Mouse (Mus musculus): Measurements from ENCODE around the gene Dhx8. TPM values are rescaled to one million over a fixed set of nuclear protein-coding genes. Genes with fewer than 3 reads are reported as not detected.
A peak's percentile ranks its signal among the peaks of the same experiment; 100 is the strongest.

Dhx8 gene
- polyA plus RNA-seq, 1 experiment from 2014 or later, result 60.5 TPM

GRCm38 (mm10) chr11:101763723-101764122 lies 31.0 kb downstream of the Dhx8 start:
- H3K4me1 ChIP-seq, result no peaks in the 10 kb centered on the region
- no peak for DNase-seq (ENCODE audit: low spot score)
- no peaks in the 10 kb centered on the region for H3K27me3 ChIP-seq (ENCODE audit: low read depth, poor library complexity, severe bottlenecking)
- H3K4me3 ChIP-seq, result no peak overlapping the region
- WGBS, result 67% methylated on average over 7 of the region's 7 CpGs
- no peaks in the 10 kb centered on the region for H3K9me3 ChIP-seq (replicated peaks)
- peaks cover 98% of the 10 kb centered on the region for H3K36me3 ChIP-seq
- no peak overlapping the region for H3K27ac ChIP-seq

- H3K36me3 ChIP-seq, result peaks cover 98% of the 10 kb centered on the region
These were observed 31.8 kb downstream of the Dhx8 start for GRCm38 (mm10) chr11:101764546-101764945.

GRCm38 (mm10) chr11:101767326-101767725 lies 34.6 kb downstream of the Dhx8 start:
- no peak for DNase-seq (ENCODE audit: low spot score)
- Histone ChIP-seq H3K4me1 (peaks cover 12% of the 10 kb centered on the region), H3K9me3 (replicated peaks) (no peaks in the 10 kb centered on the region), H3K27ac (no peak overlapping the region), H3K36me3 (peaks cover 88% of the 10 kb centered on the region), H3K4me3 (no peak overlapping the region), H3K27me3 (ENCODE audit: low read depth, poor library complexity, severe bottlenecking) (no peaks in the 10 kb centered on the region)
- WGBS, result 88% methylated on average over 5 of the region's 5 CpGs

More at GRCm38 (mm10) chr11:101764546-101764945, 31.8 kb downstream of the Dhx8 start:
- no peaks in the 10 kb centered on the region for H3K4me1 ChIP-seq
- 95% methylated on average over 8 of the region's 8 CpGs for WGBS
- no peak overlapping the region for H3K27ac ChIP-seq
- H3K27me3 ChIP-seq (ENCODE audit: low read depth, poor library complexity, severe bottlenecking), result no peaks in the 10 kb centered on the region
- DNase-seq (ENCODE audit: low spot score), result no peak
- no peak overlapping the region for H3K4me3 ChIP-seq
- no peaks in the 10 kb centered on the region for H3K9me3 ChIP-seq (replicated peaks)

- Histone ChIP-seq H3K4me1 (peaks cover 25% of the 10 kb centered on the region), H3K27ac (no peak overlapping the region), H3K4me3 (no peak overlapping the region), H3K36me3 (peaks cover 80% of the 10 kb centered on the region), H3K27me3 (ENCODE audit: low read depth, poor library complexity, severe bottlenecking) (peaks cover 4% of the 10 kb centered on the region), H3K9me3 (replicated peaks) (no peaks in the 10 kb centered on the region)
- WGBS, result 96% methylated on average over 6 of the region's 6 CpGs
- DNase-seq (ENCODE audit: low spot score), result no peak
These were observed 36.0 kb downstream of the Dhx8 start for GRCm38 (mm10) chr11:101768721-101769120.

GRCm38 (mm10) chr11:101770266-101770665 lies 37.5 kb downstream of the Dhx8 start:
- no peaks in the 10 kb centered on the region for H3K9me3 ChIP-seq (replicated peaks)
- no peak overlapping the region for H3K4me3 ChIP-seq
- DNase-seq (ENCODE audit: low spot score), result no peak
- 94% methylated on average over 12 of the region's 12 CpGs for WGBS
- H3K27ac ChIP-seq, result no peak overlapping the region
- H3K4me1 ChIP-seq, result peaks cover 28% of the 10 kb centered on the region
- peaks cover 78% of the 10 kb centered on the region for H3K36me3 ChIP-seq
- peaks cover 16% of the 10 kb centered on the region for H3K27me3 ChIP-seq (ENCODE audit: low read depth, poor library complexity, severe bottlenecking)

GRCm38 (mm10) chr11:101772027-101772426 lies 39.3 kb downstream of the Dhx8 start:
- H3K9me3 ChIP-seq (replicated peaks), result no peaks in the 10 kb centered on the region
- H3K27me3 ChIP-seq (ENCODE audit: low read depth, poor library complexity, severe bottlenecking), result peaks cover 16% of the 10 kb centered on the region
- H3K27ac ChIP-seq, result peak overlapping the region; percentile 81
- 8% methylated on average over 5 of the region's 5 CpGs for WGBS
- peaks cover 28% of the 10 kb centered on the region for H3K4me1 ChIP-seq
- H3K36me3 ChIP-seq, result peaks cover 77% of the 10 kb centered on the region
- DNase-seq (ENCODE audit: low spot score), result no peak
- peak overlapping the region; percentile 32 for H3K4me3 ChIP-seq

- WGBS, result under 1% methylated on average over 16 of the region's 16 CpGs
- H3K27ac ChIP-seq, result peak overlapping the region; percentile 81
- H3K27me3 ChIP-seq (ENCODE audit: low read depth, poor library complexity, severe bottlenecking), result peaks cover 16% of the 10 kb centered on the region
- peak overlapping the region; percentile 32 for H3K4me3 ChIP-seq
- peaks cover 28% of the 10 kb centered on the region for H3K4me1 ChIP-seq
- H3K36me3 ChIP-seq, result peaks cover 77% of the 10 kb centered on the region
- no peaks in the 10 kb centered on the region for H3K9me3 ChIP-seq (replicated peaks)
- DNase-seq (ENCODE audit: low spot score), result peak; percentile 92
These were observed 39.7 kb downstream of the Dhx8 start for GRCm38 (mm10) chr11:101772449-101772848.

GRCm38 (mm10) chr11:101776846-101777245 lies 44.1 kb downstream of the Dhx8 start:
- Histone ChIP-seq H3K27me3 (ENCODE audit: low read depth, poor library complexity, severe bottlenecking) (peaks cover 16% of the 10 kb centered on the region), H3K27ac (no peak overlapping the region)
- 89% methylated on average over 4 of the region's 4 CpGs for WGBS

GRCm38 (mm10) chr11:101783135-101783534 lies 50.4 kb downstream of the Dhx8 start:
- Histone ChIP-seq H3K36me3 (peaks cover 2% of the 10 kb centered on the region), H3K4me3 (peak overlapping the region; percentile 33), H3K4me1 (peaks cover 59% of the 10 kb centered on the region), H3K27me3 (ENCODE audit: low read depth, poor library complexity, severe bottlenecking) (peaks cover 42% of the 10 kb centered on the region), H3K9me3 (replicated peaks) (no peaks in the 10 kb centered on the region), H3K27ac (no peak overlapping the region)
- DNase-seq (ENCODE audit: low spot score), result no peak
- 53% methylated on average over 1 of the region's 1 CpGs for WGBS

More at GRCm38 (mm10) chr11:101776846-101777245, 44.1 kb downstream of the Dhx8 start:
- H3K4me1 ChIP-seq, result peaks cover 27% of the 10 kb centered on the region
- no peaks in the 10 kb centered on the region for H3K9me3 ChIP-seq (replicated peaks)
- DNase-seq (ENCODE audit: low spot score), result no peak
- H3K36me3 ChIP-seq, result peaks cover 41% of the 10 kb centered on the region
- H3K4me3 ChIP-seq, result no peak overlapping the region

- Histone ChIP-seq H3K4me1 (peaks cover 59% of the 10 kb centered on the region), H3K27ac (peak overlapping the region; percentile 94), H3K9me3 (replicated peaks) (no peaks in the 10 kb centered on the region), H3K4me3 (peak overlapping the region; percentile 73), H3K36me3 (no peaks in the 10 kb centered on the region; the same call in 1 of the 2 replicates), H3K27me3 (ENCODE audit: low read depth, poor library complexity, severe bottlenecking) (peaks cover 47% of the 10 kb centered on the region)
- DNase-seq (ENCODE audit: low spot score), result peak; percentile 46
- WGBS, result 30% methylated on average over 9 of the region's 9 CpGs
These were observed 50.9 kb downstream of the Dhx8 start for GRCm38 (mm10) chr11:101783584-101783983.

GRCm38 (mm10) chr11:101784072-101784471 lies 51.4 kb downstream of the Dhx8 start:
- WGBS, result 2% methylated on average over 18 of the region's 19 CpGs

GRCm38 (mm10) chr11:101784488-101785142 lies 51.9 kb downstream of the Dhx8 start:
- Histone ChIP-seq H3K27me3 (ENCODE audit: low read depth, poor library complexity, severe bottlenecking) (peaks cover 50% of the 10 kb centered on the region), H3K4me3 (peak overlapping the region; percentile 73), H3K9me3 (replicated peaks) (no peaks in the 10 kb centered on the region), H3K27ac (peak overlapping the region; percentile 94), H3K36me3 (no peaks in the 10 kb centered on the region; the same call in 1 of the 2 replicates), H3K4me1 (peaks cover 59% of the 10 kb centered on the region)
- DNase-seq (ENCODE audit: low spot score), result peak; percentile 79
- WGBS, result under 1% methylated on average over 65 of the region's 67 CpGs

More at GRCm38 (mm10) chr11:101784072-101784471, 51.4 kb downstream of the Dhx8 start:
- H3K4me1 ChIP-seq, result peaks cover 59% of the 10 kb centered on the region
- H3K9me3 ChIP-seq (replicated peaks), result no peaks in the 10 kb centered on the region
- H3K27me3 ChIP-seq (ENCODE audit: low read depth, poor library complexity, severe bottlenecking), result peaks cover 50% of the 10 kb centered on the region
- H3K27ac ChIP-seq, result peak overlapping the region; percentile 94
- H3K4me3 ChIP-seq, result peak overlapping the region; percentile 73
- no peak for DNase-seq (ENCODE audit: low spot score)
- H3K36me3 ChIP-seq, result no peaks in the 10 kb centered on the region; the same call in 1 of the 2 replicates

GRCm38 (mm10) chr11:101785143-101785851 lies 52.6 kb downstream of the Dhx8 start, which contains the start of gene Etv4:
TSS of gene Etv4 (minus strand) at chr11:101785371.
- H3K9me3 ChIP-seq (replicated peaks), result no peaks in the 10 kb centered on the region
- peaks cover 62% of the 10 kb centered on the region for H3K4me1 ChIP-seq
- no peaks in the 10 kb centered on the region for H3K36me3 ChIP-seq
- H3K4me3 ChIP-seq, result peak within 1 kb of the TSS; percentile 73
- WGBS, result under 1% methylated on average over 35 of the region's 35 CpGs
- peak within 1 kb of the TSS; percentile 94 for H3K27ac ChIP-seq
- peak; percentile 94 for DNase-seq (ENCODE audit: low spot score)
- peaks cover 50% of the 10 kb centered on the region for H3K27me3 ChIP-seq (ENCODE audit: low read depth, poor library complexity, severe bottlenecking)

All from limb, embryonic 10.5 days (tissue).